ENCODE assay signal across 13 mouse cellular contexts in genomic region chr16:24454493-24454892, GRCm38 (mm10).
DNase-seq lines count a peak whose midpoint lies in the region; ATAC-seq lines count a peak whose summit lies in the region.
"Had no signal": no experiment of that assay in that cellular context is flagged by ENCODE, and none has a peak within 500 bp of the region (broad histone marks: within the 10 kb centered on the region; RNA-seq: fewer than 3 reads in every experiment).

No protein-coding gene starts in this region.

- no peak; the same call in 1 of the 2 replicates for ATAC-seq in liver, embryonic 11.5 days (replicated peaks; ENCODE audit: low FRiP score)
- 0 out of 2 replicates have a peak, but pooled peaks have one; percentile 67 for ATAC-seq in embryonic facial prominence, embryonic 12.5 days (ENCODE audit: insufficient number of reproducible peaks, insufficient read depth, low FRiP score, low TSS enrichment)
- peak; percentile 39; the same call in 1 of the 2 replicates for ATAC-seq in stomach, embryonic 15.5 days (ENCODE audit: insufficient read depth, low FRiP score, low read depth)
- ATAC-seq: forebrain, embryonic 14.5 days; hindbrain, embryonic 16.5 days had no signal

- peak overlapping the region; percentile 34; the same call in 1 of the 2 replicates for H3K27ac ChIP-seq in liver, embryonic 11.5 days (ENCODE audit: low read depth, low read length)
- H3K27ac ChIP-seq in embryonic facial prominence, embryonic 12.5 days, result 0 out of 2 replicates have a peak overlapping the region, but pooled peaks have one; percentile 46
- H3K27ac ChIP-seq in stomach, embryonic 15.5 days, result peak overlapping the region; percentile 61; the same call in 1 of the 2 replicates
- H3K27ac ChIP-seq: limb, embryonic 15.5 days had no signal

- DNase-seq in cerebellum, postnatal 10 days, result peak; percentile 60 to 64
- DNase-seq in cerebellum, adult 9-11 months, result no peak
- no peak for DNase-seq in liver, embryonic 11.5 days (ENCODE audit: low spot score)
- DNase-seq in liver, result no peak
- DNase-seq in cerebellum, postnatal 4 days (ENCODE audit: low spot score in 2 of 2), result no peak
- no peak for DNase-seq in spleen, postnatal 4 days (ENCODE audit: low spot score in 2 of 2)
- DNase-seq: adrenal gland, postnatal 36 days; gastrocnemius, postnatal 14 days had no signal

- H3K4me1 ChIP-seq in liver, embryonic 11.5 days (replicated peaks; ENCODE audit: control insufficient read depth, insufficient read depth, low read length), result peaks cover 19% of the 10 kb centered on the region
- peaks cover 52% of the 10 kb centered on the region for H3K4me1 ChIP-seq in embryonic facial prominence, embryonic 12.5 days
- H3K4me1 ChIP-seq in stomach, embryonic 15.5 days, result peaks cover 33% of the 10 kb centered on the region

- H3K9me3 ChIP-seq in liver, embryonic 11.5 days (ENCODE audit: control insufficient read depth, low read length), result no peaks in the 10 kb centered on the region
- no peaks in the 10 kb centered on the region for H3K9me3 ChIP-seq in embryonic facial prominence, embryonic 12.5 days
- H3K9me3 ChIP-seq in stomach, embryonic 15.5 days, result no peaks in the 10 kb centered on the region
- H3K9me3 ChIP-seq: limb, embryonic 15.5 days had no signal

- H3K27me3 ChIP-seq in liver, embryonic 11.5 days (replicated peaks; ENCODE audit: control insufficient read depth, insufficient read depth, low read length), result no peaks in the 10 kb centered on the region
- no peaks in the 10 kb centered on the region for H3K27me3 ChIP-seq in embryonic facial prominence, embryonic 12.5 days
- H3K27me3 ChIP-seq in stomach, embryonic 15.5 days (replicated peaks), result no peaks in the 10 kb centered on the region
- H3K27me3 ChIP-seq: limb, embryonic 15.5 days had no signal

- H3K4me2 ChIP-seq in liver, embryonic 11.5 days, result no peak overlapping the region
- no peak overlapping the region for H3K4me2 ChIP-seq in embryonic facial prominence, embryonic 12.5 days (replicated peaks)
- no peak overlapping the region for H3K4me2 ChIP-seq in stomach, embryonic 15.5 days
- H3K4me2 ChIP-seq: limb, embryonic 15.5 days had no signal

- WGBS in liver, embryonic 11.5 days, result 25% methylated on average over 4 of the region's 4 CpGs
- WGBS in embryonic facial prominence, embryonic 12.5 days, result 6% methylated on average over 4 of the region's 4 CpGs
- 7% methylated on average over 4 of the region's 4 CpGs for WGBS in stomach, embryonic 15.5 days

- H3K9ac ChIP-seq in liver, embryonic 11.5 days (ENCODE audit: low read depth, low read length), result no peak overlapping the region
- H3K9ac ChIP-seq in embryonic facial prominence, embryonic 12.5 days, result no peak overlapping the region
- H3K9ac ChIP-seq in stomach, embryonic 15.5 days, result no peak overlapping the region
- H3K9ac ChIP-seq: limb, embryonic 15.5 days had no signal

- no peak overlapping the region for H3K4me3 ChIP-seq in liver, embryonic 11.5 days (ENCODE audit: low read depth, low read length)
- H3K4me3 ChIP-seq in embryonic facial prominence, embryonic 12.5 days, result no peak overlapping the region
- no peak overlapping the region for H3K4me3 ChIP-seq in stomach, embryonic 15.5 days (replicated peaks)
- H3K4me3 ChIP-seq: limb, embryonic 15.5 days had no signal

- peaks cover 4% of the 10 kb centered on the region; the same call in 1 of the 2 replicates for H3K36me3 ChIP-seq in liver, embryonic 11.5 days (ENCODE audit: control insufficient read depth, insufficient read depth, low read length)
- peaks cover 12% of the 10 kb centered on the region for H3K36me3 ChIP-seq in embryonic facial prominence, embryonic 12.5 days
- H3K36me3 ChIP-seq in stomach, embryonic 15.5 days, result 0 out of 2 replicates have a peak, but pooled peaks cover 4% of the 10 kb centered on the region

Comparison
In these comparisons a context has a peak if more than half of its experiments do, and no peak if none do; other contexts are left out.
1. DNase-seq: peak in cerebellum, postnatal 10 days (2 of 2); none in cerebellum, adult 9-11 months (single experiment), liver, embryonic 11.5 days (single experiment), liver (single experiment), cerebellum, postnatal 4 days (0 of 2) and spleen, postnatal 4 days (0 of 2).
2. Peak in every context shown above with its lines, with median percentiles within 50 percentile points of each other: H3K27ac ChIP-seq.